Mouse (Mus musculus): Measurements from ENCODE around the gene Gpr62. TPM values are rescaled to one million over a fixed set of nuclear protein-coding genes. Genes with fewer than 3 reads are reported as not detected.

Gene Gpr62
- polyA plus RNA-seq, 1 experiment, result 22.5 TPM

DNA sequence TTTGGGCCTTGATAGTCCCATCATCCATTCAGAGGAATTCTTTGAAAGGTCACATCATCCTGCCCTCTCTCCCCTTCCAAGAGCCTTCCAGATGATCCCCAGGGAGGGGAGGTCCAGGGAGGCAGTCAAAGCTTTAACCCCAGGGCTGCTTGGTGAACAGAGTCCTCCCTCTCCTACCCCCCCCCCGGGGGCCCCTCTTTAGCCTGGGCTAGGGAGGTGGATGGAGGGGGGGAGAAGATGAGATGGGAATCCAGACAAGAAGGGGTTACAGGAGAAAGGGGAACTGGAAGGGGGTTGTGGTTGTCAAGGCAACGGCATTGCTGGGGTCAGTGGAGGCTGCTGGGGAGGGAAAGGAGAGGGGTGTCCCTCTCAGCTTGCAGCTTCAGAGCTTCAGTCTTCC is 45.1 kb downstream of the Gpr62 start:
- peaks cover 11% of the 10 kb centered on the region for H3K4me1 ChIP-seq (ENCODE audit: control insufficient read depth, insufficient read depth, low read length)
- no peak overlapping the region for H3K27ac ChIP-seq (ENCODE audit: control insufficient read depth, insufficient read depth, low read depth, low read length)
- no peak overlapping the region for H3K4me3 ChIP-seq (ENCODE audit: control insufficient read depth, low read depth, low read length)
- H3K27me3 ChIP-seq (ENCODE audit: control insufficient read depth, insufficient read depth, low read length), result no peaks in the 10 kb centered on the region
- H3K36me3 ChIP-seq (ENCODE audit: control insufficient read depth, insufficient read depth, low read length), result no peaks in the 10 kb centered on the region
- TF ChIP-seq CTCF (IDR thresholded peaks at IDR 0.05; ENCODE audit: control insufficient read depth, insufficient read depth, insufficient replicate concordance, low read depth, low read length), result no peak
- TF ChIP-seq POLR2A (IDR thresholded peaks at IDR 0.05; ENCODE audit: control insufficient read depth, low read depth, low read length), result no peak

DNA sequence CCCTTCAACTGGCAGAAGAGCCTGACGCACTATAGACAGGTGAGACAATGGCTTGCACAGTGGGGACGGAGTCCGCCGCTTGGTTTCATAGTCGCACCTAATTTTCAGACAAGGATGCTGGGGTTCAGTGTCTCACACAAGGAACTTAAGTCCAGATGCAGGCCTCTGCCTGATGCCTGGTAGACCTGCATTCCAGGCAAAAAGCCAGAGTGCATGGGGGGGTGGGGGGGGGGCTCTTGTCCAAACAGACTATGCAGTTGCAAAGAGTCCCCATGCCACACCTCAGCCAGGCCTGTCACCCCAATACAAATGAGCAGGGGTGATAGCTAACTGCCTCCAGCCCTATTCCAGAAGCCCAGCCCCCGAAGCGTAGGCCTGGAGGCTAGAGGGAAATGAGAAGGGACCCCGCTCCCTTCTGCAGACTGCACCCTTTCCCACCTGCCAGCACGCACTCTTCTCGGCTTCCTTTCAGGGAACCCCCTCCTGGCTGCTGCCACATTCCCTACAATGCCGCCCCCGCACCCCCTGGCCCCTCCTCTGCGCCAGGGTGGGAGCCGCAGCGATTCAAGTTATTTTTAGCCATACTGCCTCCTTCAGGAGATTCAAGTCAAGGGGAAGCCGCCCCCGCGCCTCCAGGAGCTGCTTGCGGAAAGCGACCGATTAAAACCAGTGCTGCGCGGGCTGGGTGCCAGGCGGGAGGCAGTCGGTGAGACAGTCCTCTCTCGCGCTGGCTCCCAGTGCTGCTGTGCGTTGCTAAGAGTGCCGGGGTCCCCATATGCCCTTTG is 47.7 kb downstream of the Gpr62 start:
- no peak for TF ChIP-seq CTCF (IDR thresholded peaks at IDR 0.05; ENCODE audit: control insufficient read depth, insufficient read depth, insufficient replicate concordance, low read depth, low read length)
- no peak for TF ChIP-seq POLR2A (IDR thresholded peaks at IDR 0.05; ENCODE audit: control insufficient read depth, low read depth, low read length)
- H3K4me3 ChIP-seq (ENCODE audit: control insufficient read depth, low read depth, low read length), result peak overlapping the region; percentile 12; the same call in 1 of the 2 replicates
- H3K27ac ChIP-seq (ENCODE audit: control insufficient read depth, insufficient read depth, low read depth, low read length), result no peak overlapping the region
- no peaks in the 10 kb centered on the region for H3K36me3 ChIP-seq (ENCODE audit: control insufficient read depth, insufficient read depth, low read length)
- H3K27me3 ChIP-seq (ENCODE audit: control insufficient read depth, insufficient read depth, low read length), result no peaks in the 10 kb centered on the region
- H3K4me1 ChIP-seq (ENCODE audit: control insufficient read depth, insufficient read depth, low read length), result peaks cover 11% of the 10 kb centered on the region

- no peak for TF ChIP-seq CTCF (IDR thresholded peaks at IDR 0.05; ENCODE audit: control insufficient read depth, insufficient read depth, insufficient replicate concordance, low read depth, low read length)
- TF ChIP-seq POLR2A (IDR thresholded peaks at IDR 0.05; ENCODE audit: control insufficient read depth, low read depth, low read length), result no peak
- H3K36me3 ChIP-seq (ENCODE audit: control insufficient read depth, insufficient read depth, low read length), result no peaks in the 10 kb centered on the region
- H3K27me3 ChIP-seq (ENCODE audit: control insufficient read depth, insufficient read depth, low read length), result no peaks in the 10 kb centered on the region
- H3K27ac ChIP-seq (ENCODE audit: control insufficient read depth, insufficient read depth, low read depth, low read length), result no peak overlapping the region
- peaks cover 11% of the 10 kb centered on the region for H3K4me1 ChIP-seq (ENCODE audit: control insufficient read depth, insufficient read depth, low read length)
- peak overlapping the region; percentile 19 for H3K4me3 ChIP-seq (ENCODE audit: control insufficient read depth, low read depth, low read length)
Observed at GRCm38 (mm10) chr9:106416826-106417225, 48.9 kb downstream of the Gpr62 start.

Other genes with a start within 250 kb of the Gpr62 start
- gene Tlr9, start 243.3 kb downstream of the Gpr62 start, polyA plus RNA-seq (2012; rRNA removed), result 2.6 and 2.7 TPM in 2 replicates
- gene Alas1, start 217.3 kb downstream of the Gpr62 start, polyA plus RNA-seq (2012; rRNA removed), result 123 and 139 TPM in 2 replicates
- gene Poc1a, start 184.9 kb downstream of the Gpr62 start, polyA plus RNA-seq (2012; rRNA removed), result 72.2 and 74.2 TPM in 2 replicates
- gene Dusp7, start 97.3 kb downstream of the Gpr62 start, polyA plus RNA-seq (2012; rRNA removed), result 3.1 and 3.3 TPM in 2 replicates
- gene Rpl29, start 36.5 kb downstream of the Gpr62 start, polyA plus RNA-seq (2012; rRNA removed), result 357 and 448 TPM in 2 replicates
- 1.9 and 2.0 TPM in 2 replicates for gene Acy1, start 27.6 kb downstream of the Gpr62 start, polyA plus RNA-seq (2012; rRNA removed)
- 12.9 and 14.0 TPM in 2 replicates for gene Abhd14b, start 18.5 kb downstream of the Gpr62 start, polyA plus RNA-seq (2012; rRNA removed)
- gene Abhd14a, start 18.3 kb downstream of the Gpr62 start, polyA plus RNA-seq (2012; rRNA removed), result 197 and 198 TPM in 2 replicates
- 65.7 and 78.3 TPM in 2 replicates for gene Pcbp4, start 12.6 kb downstream of the Gpr62 start, polyA plus RNA-seq (2012; rRNA removed)
- 20.0 and 20.9 TPM in 2 replicates for gene Rrp9, start 10.0 kb upstream of the Gpr62 start, polyA plus RNA-seq (2012; rRNA removed)
- gene Parp3, start 11.0 kb upstream of the Gpr62 start, polyA plus RNA-seq (2012; rRNA removed), result 2.9 and 5.2 TPM in 2 replicates
- gene Iqcf1, start 34.0 kb upstream of the Gpr62 start, polyA plus RNA-seq (2012; rRNA removed), result 649 and 752 TPM in 2 replicates
- gene Iqcf5, start 48.6 kb upstream of the Gpr62 start, polyA plus RNA-seq (2012; rRNA removed), result 501 and 546 TPM in 2 replicates
- gene Iqcf3, start 95.7 kb upstream of the Gpr62 start, polyA plus RNA-seq (2012; rRNA removed), result 594 and 612 TPM in 2 replicates
- gene Iqcf4, start 105.1 kb upstream of the Gpr62 start, polyA plus RNA-seq (2012; rRNA removed), result 220 and 225 TPM in 2 replicates
- gene Iqcf6, start 160.6 kb upstream of the Gpr62 start, polyA plus RNA-seq (2012; rRNA removed), result 85.6 and 87.2 TPM in 2 replicates
- 0.22 and 0.30 TPM in 2 replicates for gene Grm2, start 190.1 kb upstream of the Gpr62 start, polyA plus RNA-seq (2012; rRNA removed)
- gene Tex264, start 220.0 kb upstream of the Gpr62 start, polyA plus RNA-seq (2012; rRNA removed), result 82.9 and 84.7 TPM in 2 replicates